Mouse (Mus musculus): ENCODE measurements at regions not wholly inside any gene's neighbourhood (a gene's known extent, or its start where the extent isn't known, plus 50 kb on each side); places are given as distances from the start of the nearest gene placed in this dataset.

- TF ChIP-seq CTCF (IDR thresholded peaks at IDR 0.05), result no peak
- TF ChIP-seq EP300 (IDR thresholded peaks at IDR 0.05), result no peak
These were observed 200.1 kb downstream of the Gm11361 start for GRCm38 (mm10) chr13:28457403-28457802.

All from lung, postnatal 0 days (tissue).